In genomic region chr2:24680176-24680575, GRCm38 (mm10) we compare ENCODE assay signal across 22 mouse cellular contexts.
DNase-seq lines count a peak whose midpoint lies in the region; TF ChIP-seq lines count a peak whose summit lies in the region.
"Had no signal": no experiment of that assay in that cellular context is flagged by ENCODE, and none has a peak within 500 bp of the region (broad histone marks: within the 10 kb centered on the region; RNA-seq: fewer than 3 reads in every experiment).

No protein-coding gene starts in this region.

- H3K4me1 ChIP-seq in cerebellum, adult 2 months (ENCODE audit: control insufficient read depth, insufficient read depth, low read length): peaks cover 22% of the 10 kb centered on the region

- H3K4me3 ChIP-seq in cerebellum, adult 2 months (replicated peaks; ENCODE audit: insufficient read depth, low read depth, low read length): no peak overlapping the region
- H3K4me3 ChIP-seq: erythroblast, embryonic 14.5 days; forebrain, embryonic 13.5 days; heart, embryonic 15.5 days; hindbrain, embryonic 13.5 days had no signal

- TF ChIP-seq POLR2A in cerebellum, adult 2 months (IDR thresholded peaks at IDR 0.05; ENCODE audit: borderline replicate concordance, insufficient read depth, low read length): no peak

- DNase-seq in cerebellum, adult 2 months: no peak
- no peak for DNase-seq in cerebellum, postnatal 25 days
- DNase-seq in heart, adult 11 months: peak; percentile 31
- no peak for DNase-seq in heart, adult 18-20 months
- peak; percentile 41 for DNase-seq in thymus, postnatal 0 days (ENCODE audit: low spot score)
- DNase-seq in thymus, postnatal 36 days: no peak
- DNase-seq: adrenal gland, adult 8-10 months; adrenal gland, postnatal 25 days; embryo, embryonic 11 days; forebrain, postnatal 0 days; gastrocnemius, postnatal 10 days; gastrocnemius, postnatal 36 days; heart, postnatal 10 days; heart, postnatal 36 days had no signal

- 0 out of 2 replicates have a peak overlapping the region, but pooled peaks have one; percentile 63 for H3K27ac ChIP-seq in cerebellum, adult 2 months (ENCODE audit: insufficient read depth, low read length)
- H3K27ac ChIP-seq: embryonic facial prominence, embryonic 10.5 days; embryonic facial prominence, embryonic 13.5 days; forebrain, embryonic 13.5 days; heart, embryonic 15.5 days; hindbrain, embryonic 10.5 days; hindbrain, embryonic 13.5 days; intestine, embryonic 15.5 days had no signal

- no peaks in the 10 kb centered on the region for H3K27me3 ChIP-seq in cerebellum, adult 2 months (ENCODE audit: control insufficient read depth, insufficient read depth, low read length)
- H3K27me3 ChIP-seq: hindbrain, embryonic 13.5 days; intestine, embryonic 15.5 days had no signal

- no peak for TF ChIP-seq CTCF in cerebellum, adult 2 months (IDR thresholded peaks at IDR 0.05; ENCODE audit: borderline replicate concordance, insufficient read depth, low read depth, low read length)

- WGBS in cerebellum, adult 2 months: 92% methylated on average over 2 of the region's 2 CpGs

Comparison
In these comparisons a context has a peak if more than half of its experiments do, and no peak if none do; other contexts are left out.
1. DNase-seq: peak in heart, adult 11 months (single experiment) and thymus, postnatal 0 days (single experiment); none in cerebellum, adult 2 months (0 of 2), cerebellum, postnatal 25 days (0 of 2), heart, adult 18-20 months (0 of 2) and thymus, postnatal 36 days (0 of 2).